In genomic region chr9:120416729-120417128, GRCm38 (mm10) we compare ENCODE assay signal across 29 mouse cellular contexts.
DNase-seq lines count a peak whose midpoint lies in the region; ATAC-seq and TF ChIP-seq lines count a peak whose summit lies in the region.
"Had no signal": no experiment of that assay in that cellular context is flagged by ENCODE, and none has a peak within 500 bp of the region (broad histone marks: within the 10 kb centered on the region; RNA-seq: fewer than 3 reads in every experiment).

No protein-coding gene starts in this region.

- no peak for TF ChIP-seq RAD21 in MEL (IDR thresholded peaks at IDR 0.05; ENCODE audit: low read depth, low read length)

- no peak overlapping the region for H3K9ac ChIP-seq in hindbrain, embryonic 15.5 days
- no peak overlapping the region for H3K9ac ChIP-seq in hindbrain, embryonic 16.5 days (ENCODE audit: low read depth, low read length)
- H3K9ac ChIP-seq in limb, embryonic 14.5 days (ENCODE audit: low read depth, low read length, severe bottlenecking) = no peak overlapping the region
- no peak overlapping the region for H3K9ac ChIP-seq in MEL (ENCODE audit: control insufficient read depth, low read depth, low read length, poor library complexity, severe bottlenecking)
- H3K9ac ChIP-seq: heart, embryonic 12.5 days; hindbrain, embryonic 14.5 days; intestine, embryonic 15.5 days; limb, embryonic 15.5 days; liver, embryonic 14.5 days; lung, embryonic 14.5 days; neural tube, embryonic 15.5 days; stomach, embryonic 15.5 days had no signal

- no peaks in the 10 kb centered on the region for H3K4me1 ChIP-seq in hindbrain, embryonic 15.5 days (replicated peaks)
- H3K4me1 ChIP-seq in hindbrain, embryonic 16.5 days (ENCODE audit: control insufficient read depth, insufficient read depth, low read depth, low read length) = no peaks in the 10 kb centered on the region
- no peaks in the 10 kb centered on the region for H3K4me1 ChIP-seq in limb, embryonic 14.5 days (ENCODE audit: control insufficient read depth, insufficient read depth, low read length)
- no peaks in the 10 kb centered on the region for H3K4me1 ChIP-seq in limb, embryonic 10.5 days
- H3K4me1 ChIP-seq in MEL (ENCODE audit: control insufficient read depth in 1 of 2, insufficient read depth in 2 of 2, low read length in 2 of 2) = peaks cover 0 to 4% of the 10 kb centered on the region in 2 experiments; a peak in 2 of 4 replicates
- no peaks in the 10 kb centered on the region for H3K4me1 ChIP-seq in bone marrow, adult 2 months (ENCODE audit: control insufficient read depth, insufficient read depth, low read length)
- H3K4me1 ChIP-seq: intestine, embryonic 15.5 days; limb, embryonic 15.5 days; stomach, embryonic 15.5 days had no signal

- no peaks in the 10 kb centered on the region for H3K79me2 ChIP-seq in MEL (ENCODE audit: control insufficient read depth, insufficient read depth, low read length, poor library complexity)

- no peak overlapping the region for H3K4me2 ChIP-seq in hindbrain, embryonic 15.5 days
- no peak overlapping the region for H3K4me2 ChIP-seq in hindbrain, embryonic 16.5 days (ENCODE audit: low read length)
- no peak overlapping the region for H3K4me2 ChIP-seq in limb, embryonic 14.5 days (replicated peaks; ENCODE audit: low read depth, low read length, severe bottlenecking)
- H3K4me2 ChIP-seq: heart, embryonic 12.5 days; hindbrain, embryonic 14.5 days; intestine, embryonic 15.5 days; limb, embryonic 15.5 days; lung, embryonic 14.5 days; neural tube, embryonic 15.5 days; stomach, embryonic 15.5 days had no signal

- no peaks in the 10 kb centered on the region for H3K27me3 ChIP-seq in hindbrain, embryonic 15.5 days
- no peaks in the 10 kb centered on the region for H3K27me3 ChIP-seq in hindbrain, embryonic 16.5 days (replicated peaks; ENCODE audit: control insufficient read depth, insufficient read depth, low read length)
- no peaks in the 10 kb centered on the region for H3K27me3 ChIP-seq in limb, embryonic 14.5 days (ENCODE audit: control insufficient read depth, insufficient read depth, low read length)
- no peaks in the 10 kb centered on the region for H3K27me3 ChIP-seq in limb, embryonic 10.5 days (ENCODE audit: low read depth, poor library complexity, severe bottlenecking)
- no peaks in the 10 kb centered on the region for H3K27me3 ChIP-seq in MEL (ENCODE audit: control insufficient read depth in 1 of 2, insufficient read depth in 2 of 2, low read length in 2 of 2)
- H3K27me3 ChIP-seq: intestine, embryonic 15.5 days; neural tube, embryonic 15.5 days; stomach, embryonic 15.5 days had no signal

- no peak overlapping the region for H3K4me3 ChIP-seq in hindbrain, embryonic 15.5 days
- no peak overlapping the region for H3K4me3 ChIP-seq in hindbrain, embryonic 16.5 days (ENCODE audit: low read length)
- no peak overlapping the region for H3K4me3 ChIP-seq in limb, embryonic 14.5 days (replicated peaks; ENCODE audit: low read length)
- H3K4me3 ChIP-seq in limb, embryonic 10.5 days = no peak overlapping the region
- H3K4me3 ChIP-seq in MEL (ENCODE audit: control insufficient read depth in 1 of 2, insufficient read depth in 1 of 2, low read depth in 2 of 2, low read length in 2 of 2) = no peak overlapping the region
- no peak overlapping the region for H3K4me3 ChIP-seq in bone marrow, adult 2 months (replicated peaks; ENCODE audit: control insufficient read depth, low read depth, low read length)
- H3K4me3 ChIP-seq: gastrocnemius, adult 2 months; heart, adult 2 months; heart, embryonic 12.5 days; intestine, embryonic 15.5 days; limb, embryonic 15.5 days; neural tube, embryonic 15.5 days; stomach, embryonic 15.5 days had no signal

- WGBS in hindbrain, embryonic 15.5 days = 80% methylated on average over 5 of the region's 5 CpGs
- 80% methylated on average over 5 of the region's 5 CpGs for WGBS in hindbrain, embryonic 16.5 days
- 85% methylated on average over 5 of the region's 5 CpGs for WGBS in limb, embryonic 14.5 days
- 95% methylated on average over 5 of the region's 5 CpGs for WGBS in limb, embryonic 10.5 days
- WGBS in bone marrow, adult 2 months = 77% methylated on average over 5 of the region's 5 CpGs

- H3K27ac ChIP-seq in hindbrain, embryonic 15.5 days (replicated peaks) = 0 out of 2 replicates have a peak overlapping the region, but pooled peaks have one; percentile 17
- H3K27ac ChIP-seq in hindbrain, embryonic 16.5 days (ENCODE audit: low read depth, low read length) = no peak overlapping the region
- no peak overlapping the region for H3K27ac ChIP-seq in limb, embryonic 14.5 days (replicated peaks; ENCODE audit: low read depth, low read length)
- no peak overlapping the region for H3K27ac ChIP-seq in limb, embryonic 10.5 days
- H3K27ac ChIP-seq in MEL (ENCODE audit: control insufficient read depth, low read depth, low read length) = no peak overlapping the region
- peak overlapping the region; percentile 38; the same call in 1 of the 2 replicates for H3K27ac ChIP-seq in bone marrow, adult 2 months (ENCODE audit: control insufficient read depth, insufficient read depth, low read depth, low read length, poor library complexity)
- H3K27ac ChIP-seq: gastrocnemius, adult 2 months; heart, adult 2 months; hindbrain, embryonic 14.5 days; intestine, embryonic 15.5 days; kidney, postnatal 0 days; liver, embryonic 14.5 days; stomach, embryonic 15.5 days had no signal

- H3K9me3 ChIP-seq in hindbrain, embryonic 15.5 days = no peaks in the 10 kb centered on the region
- no peaks in the 10 kb centered on the region for H3K9me3 ChIP-seq in hindbrain, embryonic 16.5 days (ENCODE audit: control insufficient read depth, low read length)
- H3K9me3 ChIP-seq in limb, embryonic 14.5 days (ENCODE audit: control insufficient read depth, low read length) = no peaks in the 10 kb centered on the region
- no peaks in the 10 kb centered on the region for H3K9me3 ChIP-seq in limb, embryonic 10.5 days (replicated peaks)
- H3K9me3 ChIP-seq in MEL (replicated peaks; ENCODE audit: insufficient read depth, low read length) = no peaks in the 10 kb centered on the region
- H3K9me3 ChIP-seq: heart, embryonic 12.5 days; intestine, embryonic 15.5 days; limb, embryonic 15.5 days; neural tube, embryonic 15.5 days; stomach, embryonic 15.5 days had no signal

- TF ChIP-seq POLR2A in limb, embryonic 14.5 days (IDR thresholded peaks at IDR 0.05; ENCODE audit: borderline replicate concordance, extremely low read depth, insufficient read depth, insufficient read length) = no peak
- TF ChIP-seq POLR2A in MEL (IDR thresholded peaks at IDR 0.05; ENCODE audit: control insufficient read depth in 1 of 2, insufficient read depth in 1 of 2, low read depth in 1 of 2, low read length in 2 of 2, poor library complexity in 1 of 2) = no peak
- TF ChIP-seq POLR2A in bone marrow, adult 2 months (IDR thresholded peaks at IDR 0.05; ENCODE audit: borderline replicate concordance, control insufficient read depth, low read depth, low read length) = no peak

- ATAC-seq in hindbrain, embryonic 15.5 days (ENCODE audit: low FRiP score, low read depth) = no peak
- ATAC-seq in hindbrain, embryonic 16.5 days = no peak
- ATAC-seq in limb, embryonic 14.5 days (ENCODE audit: low FRiP score, low read depth) = no peak
- ATAC-seq: activated CD4-positive, CD25-positive, alpha-beta regulatory T cell, adult 4 months; intestine, embryonic 15.5 days had no signal

- no peak for TF ChIP-seq CTCF in MEL (IDR thresholded peaks at IDR 0.05 in 2 of 3, conservative IDR thresholded peaks at IDR 0.05 in 1 of 3; ENCODE audit: control insufficient read depth in 1 of 3, insufficient read depth in 1 of 3, low read depth in 2 of 3, low read length in 3 of 3, poor library complexity in 1 of 3, severe bottlenecking in 1 of 3)
- TF ChIP-seq CTCF in bone marrow, adult 2 months (IDR thresholded peaks at IDR 0.05; ENCODE audit: control insufficient read depth, insufficient read depth, low read length) = no peak

- no peak for TF ChIP-seq EP300 in MEL (IDR thresholded peaks at IDR 0.05; ENCODE audit: low read depth in 1 of 2, low read length in 2 of 2)

- H3K36me3 ChIP-seq in hindbrain, embryonic 15.5 days = no peaks in the 10 kb centered on the region
- H3K36me3 ChIP-seq in hindbrain, embryonic 16.5 days (ENCODE audit: control insufficient read depth, insufficient read depth, low read length) = no peaks in the 10 kb centered on the region
- no peaks in the 10 kb centered on the region for H3K36me3 ChIP-seq in limb, embryonic 14.5 days (ENCODE audit: control insufficient read depth, insufficient read depth, low read length)
- no peaks in the 10 kb centered on the region for H3K36me3 ChIP-seq in limb, embryonic 10.5 days
- H3K36me3 ChIP-seq in MEL (ENCODE audit: control insufficient read depth in 1 of 2, insufficient read depth in 2 of 2, low read length in 2 of 2) = peaks cover 0 to 2% of the 10 kb centered on the region in 2 experiments; a peak in 1 of 4 replicates
- H3K36me3 ChIP-seq: heart, embryonic 12.5 days; intestine, embryonic 15.5 days; limb, embryonic 15.5 days; neural tube, embryonic 15.5 days; stomach, embryonic 15.5 days had no signal

- DNase-seq in limb, embryonic 14.5 days (ENCODE audit: low spot score) = peak; percentile 12
- DNase-seq in limb, embryonic 10.5 days (ENCODE audit: low spot score) = no peak
- no peak for DNase-seq in MEL (ENCODE audit: low read depth, low spot score)
- no peak for DNase-seq in right cerebral cortex, adult 18-20 months
- DNase-seq in thymus, postnatal 4 days = no peak
- DNase-seq: B cell, adult 2 months; cerebellum, adult 2 months; cerebellum, postnatal 14 days; gastrocnemius, adult 2 months; heart, adult 2 months; heart, postnatal 4 days; kidney, adult 2 months; layer of hippocampus, adult 9-11 months; lung, postnatal 14 days; retina, postnatal 1 day; right cerebral cortex, postnatal 25 days had no signal

TF ChIP-seq in MEL, 35 proteins besides CTCF, POLR2A, EP300 and RAD21:
- TF ChIP-seq GATA1 (IDR thresholded peaks at IDR 0.05; ENCODE audit: low read depth, low read length) (0 out of 2 replicates have a peak, but pooled peaks have one; percentile 9), USF1 (IDR thresholded peaks at IDR 0.05; ENCODE audit: low read depth, low read length) (no peak), TCF12 (IDR thresholded peaks at IDR 0.05; ENCODE audit: low read depth, low read length) (0 out of 2 replicates have a peak, but pooled peaks have one; percentile 16), CHD2 (IDR thresholded peaks at IDR 0.05; ENCODE audit: low read length) (no peak), MXI1 (IDR thresholded peaks at IDR 0.05; ENCODE audit: low read depth, low read length) (no peak), USF2 (IDR thresholded peaks at IDR 0.05; ENCODE audit: borderline replicate concordance in 1 of 2, insufficient read depth in 1 of 2, low read depth in 1 of 2, low read length in 2 of 2) (no peak), ZKSCAN1 (IDR thresholded peaks at IDR 0.05; ENCODE audit: low read depth, low read length) (no peak)

Comparison
In these comparisons a context has a peak if more than half of its experiments do, and no peak if none do; other contexts are left out.
1. H3K27ac ChIP-seq: peak in hindbrain, embryonic 15.5 days (single experiment) and bone marrow, adult 2 months (single experiment); none in hindbrain, embryonic 16.5 days (single experiment), limb, embryonic 14.5 days (single experiment), limb, embryonic 10.5 days (single experiment) and MEL (single experiment).